Mouse (Mus musculus) kidney, postnatal 0 days (tissue): ENCODE data around the gene Rassf3. TPM values are rescaled to one million over a fixed set of nuclear protein-coding genes. Genes with fewer than 3 reads are reported as not detected.

ENCODE experiments used
- ATAC-seq: fragments of 200-750 bp; cut with Nextera tagmentation; replicated peaks from 2 replicates; pipeline ENCODE4 v1.8.0; 2017; ENCODE audit warnings: low read depth, moderate number of reproducible peaks, moderate TSS enrichment, moderate library complexity; ENCODE audit not compliant: low FRiP score
- DNase-seq: peaks from one replicate; pipeline ENCODE4 v3.0.0-alpha.2; 2016; ENCODE audit warnings: low spot score
- H3K27ac ChIP-seq: fragments of 300-500 bp; sonication (generic); 2 replicates; pipeline ENCODE4 v1.5.1; 2014; ENCODE audit warnings: mild to moderate bottlenecking
- H3K27me3 ChIP-seq: fragments of 300-500 bp; sonication (generic); 2 replicates; pipeline ENCODE4 v1.6.1; 2014; ENCODE audit warnings: low read length, mixed read lengths; ENCODE audit not compliant: insufficient read depth
- H3K36me3 ChIP-seq: fragments of 300-500 bp; sonication (generic); 2 replicates; pipeline ENCODE4 v1.6.1; 2014; ENCODE audit warnings: low read length, mixed read lengths; ENCODE audit not compliant: insufficient read depth
- H3K4me1 ChIP-seq: fragments of 300-500 bp; sonication (generic); replicated peaks from 2 replicates; pipeline ENCODE4 v1.6.1; 2014; ENCODE audit warnings: antibody characterized with exemption, low read length, mixed read lengths; ENCODE audit not compliant: insufficient read depth
- H3K4me2 ChIP-seq: fragments of 300-500 bp; sonication (generic); 2 replicates; pipeline ENCODE4 v1.6.1; 2014; ENCODE audit warnings: mild to moderate bottlenecking, low read length, moderate library complexity, mixed read lengths
- H3K4me3 ChIP-seq: fragments of 300-500 bp; sonication (generic); replicated peaks from 2 replicates; pipeline ENCODE4 v1.5.1; 2014; ENCODE audit warnings: low read depth, low read length
- H3K9ac ChIP-seq: fragments of 300-500 bp; sonication (generic); 2 replicates; pipeline ENCODE4 v1.6.1; 2014; ENCODE audit warnings: low read depth, low read length
- H3K9me3 ChIP-seq: fragments of 300-500 bp; sonication (generic); replicated peaks from 2 replicates; pipeline ENCODE4 v1.6.1; 2016; ENCODE audit warnings: low read length, inconsistent platforms, mixed read lengths
- CTCF ChIP-seq: IDR thresholded peaks from 2 replicates; pipeline ENCODE4 v1.5.1; 2016; ENCODE audit warnings: antibody characterized with exemption, low read depth, mild to moderate bottlenecking, moderate library complexity
- WGBS: fragments of 180-500 bp; shearing (Covaris S2); extraction: QIAGEN DNeasy Blood & Tissue Kit; methylation state at CpG from one replicate; pipeline ENCODE4 v1.1.7; 2014; 5-methylcytosine and 5-hydroxymethylcytosine counted together
- polyA plus RNA-seq: library from polyadenylated mRNA; unstranded; fragments of >200 nt; fragmentation: Nextera tagmentation; extraction: Ambion mirVana; gene quantifications from 2 replicates; pipeline ENCODE4 v1.2.1, GENCODE M21; 2015

The Rassf3 gene
- polyA plus RNA-seq, result 11.9 and 12.5 TPM in 2 replicates

DNA sequence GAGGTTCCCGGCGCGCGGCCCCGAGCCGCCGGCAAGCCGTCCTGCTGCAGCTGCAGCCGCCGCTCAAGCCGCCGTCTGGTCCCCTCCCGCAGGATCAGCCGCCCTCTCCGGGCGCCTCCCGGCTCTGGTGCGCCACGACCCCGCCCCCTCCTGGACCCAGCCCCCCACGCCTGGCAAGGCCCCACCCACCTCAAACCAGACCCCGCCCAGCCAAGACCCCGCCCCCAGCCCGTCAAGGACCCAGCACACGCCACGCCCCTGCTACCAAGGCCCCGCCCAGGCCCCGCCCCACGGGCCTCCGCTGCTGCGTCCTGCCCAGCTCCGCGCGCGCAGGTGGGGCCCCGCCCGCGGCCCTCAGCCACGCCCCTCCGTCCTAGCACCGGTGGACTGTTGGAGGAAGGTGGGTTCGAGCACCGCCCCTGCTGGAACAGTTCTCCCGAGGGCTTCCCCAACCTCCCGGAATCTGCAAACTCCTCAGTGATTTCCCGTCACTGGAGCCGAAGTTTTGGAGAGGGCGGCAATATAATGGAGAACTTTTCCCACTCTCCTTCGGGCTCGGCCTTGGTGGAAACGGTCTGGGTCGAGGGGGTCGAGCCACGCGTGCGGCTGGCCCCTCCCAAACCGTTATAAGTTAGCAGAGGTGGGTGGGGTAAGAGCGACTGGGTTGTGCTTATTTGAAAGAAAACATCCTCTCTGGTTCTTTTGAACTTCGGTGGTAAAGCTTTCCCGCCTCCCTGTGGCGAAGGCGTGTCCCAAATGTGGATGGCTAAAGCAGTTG lies at the start of gene Rassf3:
Rassf3 (minus strand) TSS at position 158 of the 778 bp plus-strand sequence.
- Histone ChIP-seq H3K9ac (peak within 1 kb of the TSS; percentile 68), H3K9me3 (no peaks in the 10 kb centered on the region), H3K4me1 (peaks cover 21% of the 10 kb centered on the region; the same call in 1 of the 2 replicates), H3K27me3 (no peaks in the 10 kb centered on the region), H3K4me2 (peak within 1 kb of the TSS; percentile 80), H3K36me3 (no peaks in the 10 kb centered on the region), H3K27ac (peak within 1 kb of the TSS; percentile 91), H3K4me3 (peak within 1 kb of the TSS; percentile 65)
- ATAC-seq (peak; percentile 94), DNase-seq (peak; percentile 96)
- 2% methylated on average over 56 of the region's 62 CpGs for WGBS
- peak; percentile 51 for TF ChIP-seq CTCF

GRCm38 (mm10) chr10:121520923-121521585 lies 44.9 kb upstream of the Rassf3 start:
- Histone ChIP-seq H3K4me3 (no peak overlapping the region), H3K4me1 (no peaks in the 10 kb centered on the region), H3K9ac (no peak overlapping the region), H3K9me3 (no peaks in the 10 kb centered on the region), H3K4me2 (no peak overlapping the region), H3K27me3 (no peaks in the 10 kb centered on the region), H3K27ac (no peak overlapping the region), H3K36me3 (no peaks in the 10 kb centered on the region)
- no peak for TF ChIP-seq CTCF
- WGBS, result 39% methylated on average over 12 of the region's 12 CpGs
- DNase-seq (no peak), ATAC-seq (no peak)

GRCm38 (mm10) chr10:121519710-121520109 lies 43.6 kb upstream of the Rassf3 start:
- no peak overlapping the region for H3K27ac ChIP-seq
- WGBS, result 62% methylated on average over 2 of the region's 2 CpGs

GRCm38 (mm10) chr10:121516008-121516600 lies 40.0 kb upstream of the Rassf3 start:
- H3K4me2 ChIP-seq, result no peak overlapping the region
- H3K27ac ChIP-seq, result no peak overlapping the region
- no peaks in the 10 kb centered on the region for H3K36me3 ChIP-seq
- peak; percentile 53 for ATAC-seq
- WGBS, result 30% methylated on average over 18 of the region's 18 CpGs
- H3K9me3 ChIP-seq, result no peaks in the 10 kb centered on the region
- H3K4me3 ChIP-seq, result no peak overlapping the region
- no peak overlapping the region for H3K9ac ChIP-seq
- H3K4me1 ChIP-seq, result no peaks in the 10 kb centered on the region
- peak; percentile 93 for TF ChIP-seq CTCF
- DNase-seq, result peak; percentile 93
- no peaks in the 10 kb centered on the region for H3K27me3 ChIP-seq

More at GRCm38 (mm10) chr10:121519710-121520109, 43.6 kb upstream of the Rassf3 start:
- ATAC-seq (no peak), DNase-seq (no peak)
- no peaks in the 10 kb centered on the region for H3K9me3 ChIP-seq
- H3K36me3 ChIP-seq, result no peaks in the 10 kb centered on the region
- H3K4me3 ChIP-seq, result no peak overlapping the region
- no peak overlapping the region for H3K9ac ChIP-seq
- no peaks in the 10 kb centered on the region for H3K27me3 ChIP-seq
- H3K4me1 ChIP-seq, result no peaks in the 10 kb centered on the region
- no peak overlapping the region for H3K4me2 ChIP-seq
- no peak for TF ChIP-seq CTCF

- 20% methylated on average over 24 of the region's 24 CpGs for WGBS
- Histone ChIP-seq H3K4me2 (no peak overlapping the region), H3K9me3 (no peaks in the 10 kb centered on the region), H3K4me1 (peaks cover 18% of the 10 kb centered on the region), H3K9ac (no peak overlapping the region), H3K36me3 (no peaks in the 10 kb centered on the region), H3K27ac (no peak overlapping the region), H3K27me3 (no peaks in the 10 kb centered on the region), H3K4me3 (no peak overlapping the region)
- ATAC-seq (peak; percentile 38), DNase-seq (peak; percentile 77)
- no peak for TF ChIP-seq CTCF
Observed at GRCm38 (mm10) chr10:121509751-121510643, 33.9 kb upstream of the Rassf3 start.
